Mouse (Mus musculus) lung, adult 2 months (tissue): Measurements from ENCODE around the gene Cnn1.

Experiments used
- CTCF ChIP-seq: fragments of 200-500 bp; IDR thresholded peaks from 2 replicates; pipeline ENCODE4 v1.5.1; 2011; ENCODE audit warnings: mild to moderate bottlenecking, low read length, control low read depth; ENCODE audit not compliant: insufficient read depth
- POLR2A ChIP-seq: fragments of 200-500 bp; IDR thresholded peaks from 2 replicates; pipeline ENCODE4 v1.6.1; 2011; ENCODE audit warnings: low read depth, mild to moderate bottlenecking, control low read depth, low read length, borderline replicate concordance; ENCODE audit errors: extremely low read depth

DNA sequence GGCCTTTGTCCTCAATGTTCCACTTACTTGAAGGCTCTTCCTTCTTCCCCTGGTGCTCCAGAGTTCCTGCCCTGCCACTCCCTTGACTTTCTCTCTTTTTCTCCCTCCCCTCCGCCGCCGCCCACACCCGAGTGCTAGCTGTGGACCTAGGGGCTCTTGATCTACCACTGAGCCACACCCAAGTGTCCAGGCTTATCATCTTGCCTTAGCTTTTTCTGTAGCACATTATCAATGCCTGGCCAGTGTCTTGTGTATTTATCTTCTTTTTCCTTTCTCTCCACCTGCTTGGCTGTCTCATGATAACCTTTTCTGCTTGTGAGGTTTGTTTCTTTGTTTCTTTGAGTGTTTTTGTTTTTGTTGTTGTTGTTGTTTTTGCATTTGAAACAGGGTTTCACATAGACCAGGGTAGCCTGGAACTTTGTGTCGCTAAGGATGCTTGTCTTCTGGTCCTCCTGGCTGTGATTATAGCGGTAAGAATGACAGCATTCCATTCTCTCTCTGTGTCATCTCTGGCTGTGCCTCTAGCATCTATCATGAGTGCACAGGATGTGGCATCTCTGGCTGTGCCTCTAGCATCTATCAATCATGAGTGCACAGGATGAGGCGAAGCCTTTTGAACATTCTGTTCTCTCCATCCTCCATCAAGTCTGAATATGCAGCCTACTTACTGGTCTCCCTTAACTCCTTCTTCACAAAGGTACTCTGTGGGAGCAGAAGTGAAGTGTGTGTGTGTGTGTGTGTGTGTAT is 36.8 kb downstream of the Cnn1 start, which contains the start of gene Acp5:
- TF ChIP-seq CTCF, result no peak
- TF ChIP-seq POLR2A, result no peak
